Mouse (Mus musculus): Measurements from ENCODE around the gene Gm45140. TPM values are rescaled to one million over a fixed set of nuclear protein-coding genes. Genes with fewer than 3 reads are reported as not detected.

The Gm45140 gene
- polyA plus RNA-seq, 1 experiment from 2014 or later, result 3.6 TPM

DNA sequence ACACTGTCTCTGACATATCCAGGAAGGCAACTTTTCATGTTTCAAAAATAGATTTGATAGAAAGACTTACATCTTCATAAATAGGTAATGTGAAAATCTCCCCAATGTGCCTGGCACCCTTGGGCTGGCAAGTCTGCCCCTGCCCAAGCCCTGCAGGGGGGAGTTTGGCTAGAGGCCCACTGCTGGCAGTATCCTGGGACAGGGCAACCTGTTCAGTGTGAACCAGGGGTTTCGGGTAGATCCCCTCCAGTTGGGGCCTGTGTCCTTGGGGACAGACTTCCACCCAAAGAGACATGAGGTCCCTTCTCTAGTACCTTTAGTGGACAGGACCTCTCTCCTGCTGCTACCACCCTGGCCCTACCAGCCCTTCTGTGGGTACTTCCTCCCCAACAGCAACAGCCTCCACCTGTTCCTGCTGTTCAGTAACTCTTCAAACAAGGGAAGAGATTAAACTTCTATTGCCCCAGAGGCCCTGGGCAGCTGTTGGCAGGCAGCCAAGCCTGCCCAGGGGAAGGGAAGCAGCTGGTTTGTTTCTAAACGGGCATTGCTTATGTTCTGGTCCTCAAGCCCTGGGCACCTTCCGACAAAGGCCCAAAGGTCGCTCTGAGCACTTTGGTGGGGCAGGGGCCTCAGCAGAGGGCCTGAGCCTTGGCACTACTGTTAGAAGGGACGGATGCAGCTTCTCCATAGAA, 46.6 kb downstream of the Gm45140 start:
- peak overlapping the region; percentile 55; the same call in 1 of the 2 replicates for H3K27ac ChIP-seq (replicated peaks; ENCODE audit: low read depth, low read length)
- DNase-seq (ENCODE audit: low spot score), result peak; percentile 70
- WGBS, result 37% methylated on average over 5 of the region's 5 CpGs

GRCm38 (mm10) chr6:87788266-87788895, 47.2 kb downstream of the Gm45140 start:
- Histone ChIP-seq H3K4me1 (ENCODE audit: control insufficient read depth, insufficient read depth, low read length) (0 out of 2 replicates have a peak, but pooled peaks cover 3% of the 10 kb centered on the region), H3K4me2 (ENCODE audit: low read depth, low read length) (no peak overlapping the region), H3K9me3 (ENCODE audit: control insufficient read depth, low read length) (no peaks in the 10 kb centered on the region), H3K9ac (ENCODE audit: low read depth, low read length) (no peak overlapping the region), H3K27me3 (replicated peaks; ENCODE audit: control insufficient read depth, insufficient read depth, low read length) (no peaks in the 10 kb centered on the region), H3K36me3 (ENCODE audit: control insufficient read depth, insufficient read depth, low read length) (peaks cover 12% of the 10 kb centered on the region), H3K27ac (replicated peaks; ENCODE audit: low read depth, low read length) (no peak overlapping the region), H3K4me3 (ENCODE audit: low read depth, low read length) (no peak overlapping the region)
- DNase-seq (ENCODE audit: low spot score) (no peak), ATAC-seq (ENCODE audit: low read depth) (no peak)
- WGBS, result 89% methylated on average over 9 of the region's 9 CpGs

More for the DNA sequence above, 46.6 kb downstream of the Gm45140 start:
- H3K27me3 ChIP-seq (replicated peaks; ENCODE audit: control insufficient read depth, insufficient read depth, low read length), result no peaks in the 10 kb centered on the region
- H3K9ac ChIP-seq (ENCODE audit: low read depth, low read length), result no peak overlapping the region; the same call in 1 of the 2 replicates
- no peaks in the 10 kb centered on the region for H3K9me3 ChIP-seq (ENCODE audit: control insufficient read depth, low read length)
- no peak overlapping the region for H3K4me3 ChIP-seq (ENCODE audit: low read depth, low read length)
- 0 out of 2 replicates have a peak, but pooled peaks cover 3% of the 10 kb centered on the region for H3K4me1 ChIP-seq (ENCODE audit: control insufficient read depth, insufficient read depth, low read length)
- no peak overlapping the region for H3K4me2 ChIP-seq (ENCODE audit: low read depth, low read length)
- peak; percentile 80 for ATAC-seq (ENCODE audit: low read depth)
- H3K36me3 ChIP-seq (ENCODE audit: control insufficient read depth, insufficient read depth, low read length), result peaks cover 12% of the 10 kb centered on the region

- WGBS, result 83% methylated on average over 6 of the region's 6 CpGs
- ATAC-seq (ENCODE audit: low read depth) (no peak), DNase-seq (ENCODE audit: low spot score) (no peak)
- Histone ChIP-seq H3K9me3 (ENCODE audit: control insufficient read depth, low read length) (no peaks in the 10 kb centered on the region), H3K4me3 (ENCODE audit: low read depth, low read length) (no peak overlapping the region), H3K4me1 (ENCODE audit: control insufficient read depth, insufficient read depth, low read length) (0 out of 2 replicates have a peak, but pooled peaks cover 3% of the 10 kb centered on the region), H3K4me2 (ENCODE audit: low read depth, low read length) (no peak overlapping the region), H3K27ac (replicated peaks; ENCODE audit: low read depth, low read length) (no peak overlapping the region), H3K36me3 (ENCODE audit: control insufficient read depth, insufficient read depth, low read length) (peaks cover 7% of the 10 kb centered on the region), H3K27me3 (replicated peaks; ENCODE audit: control insufficient read depth, insufficient read depth, low read length) (no peaks in the 10 kb centered on the region), H3K9ac (ENCODE audit: low read depth, low read length) (no peak overlapping the region)
These were observed 48.3 kb downstream of the Gm45140 start for GRCm38 (mm10) chr6:87787108-87787890.

DNA sequence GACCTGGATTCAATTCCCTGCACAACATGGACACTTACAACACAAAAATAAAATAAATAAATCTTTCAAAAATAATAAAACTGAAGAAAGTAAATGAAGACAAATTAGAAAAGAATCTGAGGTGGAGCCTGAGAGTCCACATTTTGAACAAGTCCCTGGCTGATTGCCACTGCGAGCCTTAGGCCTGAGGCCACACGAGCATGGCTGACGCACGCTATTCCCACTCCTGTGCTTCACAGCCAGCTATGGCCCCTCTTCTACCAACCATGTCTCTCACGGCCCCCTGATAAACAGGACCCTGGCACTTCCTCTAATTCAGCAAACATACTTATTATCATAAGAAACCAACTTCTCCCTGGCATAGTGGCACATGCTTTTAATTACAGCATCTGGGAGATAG, 49.0 kb downstream of the Gm45140 start:
- H3K9me3 ChIP-seq (ENCODE audit: control insufficient read depth, low read length), result no peaks in the 10 kb centered on the region
- H3K27ac ChIP-seq (replicated peaks; ENCODE audit: low read depth, low read length), result no peak overlapping the region
- H3K4me2 ChIP-seq (ENCODE audit: low read depth, low read length), result no peak overlapping the region
- ATAC-seq (ENCODE audit: low read depth), result no peak
- H3K27me3 ChIP-seq (replicated peaks; ENCODE audit: control insufficient read depth, insufficient read depth, low read length), result no peaks in the 10 kb centered on the region
- 0 out of 2 replicates have a peak, but pooled peaks cover 3% of the 10 kb centered on the region for H3K4me1 ChIP-seq (ENCODE audit: control insufficient read depth, insufficient read depth, low read length)
- WGBS, result 87% methylated on average over 5 of the region's 5 CpGs
- no peak overlapping the region for H3K9ac ChIP-seq (ENCODE audit: low read depth, low read length)
- H3K36me3 ChIP-seq (ENCODE audit: control insufficient read depth, insufficient read depth, low read length), result no peaks in the 10 kb centered on the region; the same call in 1 of the 2 replicates
- no peak overlapping the region for H3K4me3 ChIP-seq (ENCODE audit: low read depth, low read length)
- no peak for DNase-seq (ENCODE audit: low spot score)

GRCm38 (mm10) chr6:87784033-87784432, 51.6 kb downstream of the Gm45140 start:
- Histone ChIP-seq H3K4me3 (ENCODE audit: low read depth, low read length) (no peak overlapping the region), H3K36me3 (ENCODE audit: control insufficient read depth, insufficient read depth, low read length) (no peaks in the 10 kb centered on the region), H3K27ac (replicated peaks; ENCODE audit: low read depth, low read length) (no peak overlapping the region), H3K9me3 (ENCODE audit: control insufficient read depth, low read length) (no peaks in the 10 kb centered on the region), H3K9ac (ENCODE audit: low read depth, low read length) (no peak overlapping the region), H3K4me2 (ENCODE audit: low read depth, low read length) (no peak overlapping the region), H3K4me1 (ENCODE audit: control insufficient read depth, insufficient read depth, low read length) (no peaks in the 10 kb centered on the region), H3K27me3 (replicated peaks; ENCODE audit: control insufficient read depth, insufficient read depth, low read length) (no peaks in the 10 kb centered on the region)
- ATAC-seq (ENCODE audit: low read depth) (no peak), DNase-seq (ENCODE audit: low spot score) (no peak)
- 81% methylated on average over 8 of the region's 8 CpGs for WGBS

DNA sequence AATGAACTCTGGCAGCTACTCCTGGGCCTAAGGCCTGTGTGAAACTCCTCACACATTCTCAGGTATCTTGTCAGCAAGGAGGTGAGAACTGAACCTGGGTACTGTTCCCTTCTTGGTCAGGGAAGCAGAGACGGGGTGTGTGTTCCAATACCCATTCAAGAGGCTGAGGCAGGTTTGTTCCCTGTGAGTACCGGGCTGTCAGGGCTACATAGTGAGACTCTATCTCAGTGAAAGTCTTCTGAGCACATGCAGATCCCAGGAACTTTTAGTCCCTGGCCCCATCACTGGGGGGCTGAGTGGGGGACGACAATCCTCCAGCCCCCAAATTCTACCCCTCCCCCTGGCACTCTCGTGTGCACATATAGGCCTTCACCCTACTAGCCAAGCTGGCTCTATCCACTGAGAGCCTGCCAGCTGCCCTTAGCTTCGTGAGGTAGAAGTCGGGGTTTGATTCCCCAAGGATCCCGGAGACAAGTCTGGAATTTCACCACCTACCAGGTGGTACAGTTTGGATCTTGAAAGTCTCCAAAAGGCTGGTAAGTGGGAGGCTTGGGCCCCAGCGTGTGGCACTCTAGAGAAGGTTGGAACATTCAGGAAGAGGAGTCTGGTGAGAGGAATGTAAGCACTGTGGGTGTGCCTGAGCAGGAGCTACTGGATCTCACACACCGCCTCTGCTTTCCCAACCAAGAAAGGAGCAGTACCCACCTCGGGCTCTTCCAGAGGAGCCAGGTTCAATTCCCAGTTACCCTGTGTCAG, 54.9 kb downstream of the Gm45140 start:
- 75% methylated on average over 10 of the region's 10 CpGs for WGBS
- Histone ChIP-seq H3K9me3 (ENCODE audit: control insufficient read depth, low read length) (no peaks in the 10 kb centered on the region), H3K4me2 (ENCODE audit: low read depth, low read length) (no peak overlapping the region), H3K4me1 (ENCODE audit: control insufficient read depth, insufficient read depth, low read length) (no peaks in the 10 kb centered on the region), H3K27me3 (replicated peaks; ENCODE audit: control insufficient read depth, insufficient read depth, low read length) (no peaks in the 10 kb centered on the region), H3K36me3 (ENCODE audit: control insufficient read depth, insufficient read depth, low read length) (no peaks in the 10 kb centered on the region), H3K4me3 (ENCODE audit: low read depth, low read length) (no peak overlapping the region), H3K27ac (replicated peaks; ENCODE audit: low read depth, low read length) (no peak overlapping the region), H3K9ac (ENCODE audit: low read depth, low read length) (no peak overlapping the region)
- ATAC-seq (ENCODE audit: low read depth) (no peak), DNase-seq (ENCODE audit: low spot score) (no peak)

DNA sequence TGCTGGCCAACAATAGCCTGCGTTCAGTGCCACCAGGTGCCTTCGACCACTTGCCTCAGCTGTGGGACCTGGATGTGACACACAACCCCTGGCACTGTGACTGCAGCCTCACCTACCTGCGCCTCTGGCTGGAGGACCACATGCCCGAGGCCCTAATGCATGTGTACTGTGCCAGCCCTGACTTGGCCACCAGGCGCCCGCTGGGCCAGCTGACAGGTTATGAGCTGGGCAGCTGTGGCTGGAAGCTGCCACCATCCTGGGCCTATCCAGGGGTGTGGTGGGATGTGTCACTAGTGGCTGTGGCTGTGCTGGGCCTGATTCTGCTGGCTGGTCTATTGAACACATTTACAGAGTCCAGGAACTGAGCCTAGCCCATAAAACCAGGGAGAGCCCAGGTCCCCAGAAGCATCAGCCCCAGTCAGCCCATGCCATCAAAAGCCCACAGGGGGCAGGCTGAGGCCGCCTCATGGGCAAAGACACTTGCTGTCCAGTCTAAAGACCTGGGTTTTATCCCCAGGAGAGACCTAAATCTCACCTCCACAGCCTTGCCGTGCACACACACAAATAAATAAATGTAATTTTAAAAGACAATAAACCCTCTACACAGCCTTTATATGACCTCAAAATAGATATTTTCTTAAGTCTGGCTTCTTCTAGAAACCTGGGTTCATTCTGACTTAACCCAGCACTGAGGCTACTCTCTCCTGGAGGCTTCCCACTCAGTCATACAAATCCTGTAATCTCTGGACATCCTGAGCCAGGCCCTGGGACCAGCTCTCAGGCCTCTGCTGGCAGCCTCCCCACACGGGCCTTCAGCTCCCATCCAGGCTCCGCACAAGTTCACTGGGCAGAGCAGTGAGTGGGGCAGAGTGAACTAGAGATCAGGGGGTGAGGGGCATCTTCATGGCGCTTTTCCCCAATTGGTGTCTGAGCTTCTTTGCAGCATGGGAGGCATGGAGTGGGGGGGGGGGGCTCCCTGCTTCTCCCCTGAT, 56.1 kb downstream of the Gm45140 start:
- WGBS, result 84% methylated on average over 11 of the region's 11 CpGs
- no peak overlapping the region for H3K4me2 ChIP-seq (ENCODE audit: low read depth, low read length)
- H3K9me3 ChIP-seq (ENCODE audit: control insufficient read depth, low read length), result no peaks in the 10 kb centered on the region
- H3K27me3 ChIP-seq (replicated peaks; ENCODE audit: control insufficient read depth, insufficient read depth, low read length), result no peaks in the 10 kb centered on the region
- H3K27ac ChIP-seq (replicated peaks; ENCODE audit: low read depth, low read length), result no peak overlapping the region
- DNase-seq (ENCODE audit: low spot score) (no peak), ATAC-seq (ENCODE audit: low read depth) (no peak)
- H3K9ac ChIP-seq (ENCODE audit: low read depth, low read length), result no peak overlapping the region
- no peaks in the 10 kb centered on the region for H3K36me3 ChIP-seq (ENCODE audit: control insufficient read depth, insufficient read depth, low read length)
- no peaks in the 10 kb centered on the region for H3K4me1 ChIP-seq (ENCODE audit: control insufficient read depth, insufficient read depth, low read length)
- no peak overlapping the region for H3K4me3 ChIP-seq (ENCODE audit: low read depth, low read length)
